Mouse (Mus musculus): Measurements from ENCODE around the gene Tead2.

GRCm38 (mm10) chr7:45241389-45241749, 25.8 kb downstream of the Tead2 start:
- TF ChIP-seq CTCF (IDR thresholded peaks at IDR 0.05; ENCODE audit: low read depth, low read length) (no peak), POLR2A (IDR thresholded peaks at IDR 0.05; ENCODE audit: borderline replicate concordance, low read depth, low read length) (no peak)
